Mouse (Mus musculus): ENCODE measurements around the gene Il11.
"Not testable (repeated sequence)": the region's sequence is repeated elsewhere in the genome, so short reads cannot be mapped to it uniquely, and the experiment has no call there.

The Il11 gene

DNA sequence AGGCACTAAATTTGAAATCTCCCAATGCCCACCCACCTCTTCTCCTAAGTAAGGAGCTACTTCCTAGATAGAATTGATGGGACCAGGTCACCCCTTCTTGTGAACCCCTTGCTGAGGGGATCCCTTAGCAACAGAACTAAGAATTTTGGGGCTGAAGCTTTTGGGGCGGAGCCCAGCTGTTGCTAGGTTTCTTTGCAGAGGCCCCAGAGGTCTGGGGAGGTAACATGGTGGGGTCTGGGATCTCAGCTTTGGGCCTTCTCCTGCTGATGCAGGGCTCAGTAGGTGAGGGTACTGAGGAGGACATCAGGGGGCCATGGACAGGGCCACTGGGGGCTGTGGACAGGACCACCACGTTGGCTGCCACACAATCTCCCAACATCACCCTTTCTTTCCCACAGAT, at the start of gene Il11, which contains the start of gene Tmem190:
Gene Il11 (minus strand): TSS at position 101 of the 400 bp plus-strand sequence.
Gene Tmem190 (plus strand): TSS at position 179 of the 400 bp plus-strand sequence.
- no peak for DNase-seq (ENCODE audit: low spot score)

DNA sequence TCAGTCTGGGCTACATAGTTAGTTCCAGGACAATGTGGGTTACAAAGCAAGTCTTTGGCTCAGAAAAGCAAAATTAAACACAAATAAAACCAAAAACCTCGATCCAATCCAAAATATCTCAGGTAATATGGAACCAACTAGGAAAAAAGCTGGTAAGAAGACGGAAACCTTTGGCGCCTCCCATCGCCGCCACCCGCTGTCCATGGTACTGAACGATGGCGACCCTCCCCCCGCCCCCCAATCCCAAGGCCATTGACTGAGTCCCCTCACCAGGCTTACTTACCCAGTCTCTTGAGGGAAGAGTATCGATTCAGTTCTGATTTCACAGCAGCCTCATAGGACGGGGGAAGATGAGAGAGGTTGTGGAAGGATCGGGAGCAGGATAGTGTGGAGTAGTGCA, 47.8 kb upstream of the Il11 start:
- DNase-seq (ENCODE audit: low spot score), result no peak

DNA sequence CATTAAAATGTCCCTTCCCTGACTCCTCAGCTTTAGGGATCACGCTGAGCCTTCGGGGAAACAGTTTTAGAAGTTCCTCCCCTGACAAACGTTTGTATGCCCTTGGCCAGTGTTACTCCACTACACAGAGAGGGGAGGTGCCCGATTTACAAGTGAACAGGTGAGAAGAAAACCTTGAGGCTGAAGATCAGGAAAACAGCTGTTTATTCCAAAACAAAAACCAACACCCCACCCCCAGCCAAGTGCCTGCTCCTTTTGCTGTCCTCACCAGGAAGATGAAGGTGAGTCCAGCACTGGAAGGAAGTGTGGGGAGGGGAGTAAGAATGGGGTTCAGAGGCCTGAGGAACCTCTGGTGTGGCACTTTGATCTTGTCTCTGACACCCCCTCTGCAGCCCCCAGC, 42.7 kb upstream of the Il11 start:
- DNase-seq (ENCODE audit: low spot score), result no peak

DNA sequence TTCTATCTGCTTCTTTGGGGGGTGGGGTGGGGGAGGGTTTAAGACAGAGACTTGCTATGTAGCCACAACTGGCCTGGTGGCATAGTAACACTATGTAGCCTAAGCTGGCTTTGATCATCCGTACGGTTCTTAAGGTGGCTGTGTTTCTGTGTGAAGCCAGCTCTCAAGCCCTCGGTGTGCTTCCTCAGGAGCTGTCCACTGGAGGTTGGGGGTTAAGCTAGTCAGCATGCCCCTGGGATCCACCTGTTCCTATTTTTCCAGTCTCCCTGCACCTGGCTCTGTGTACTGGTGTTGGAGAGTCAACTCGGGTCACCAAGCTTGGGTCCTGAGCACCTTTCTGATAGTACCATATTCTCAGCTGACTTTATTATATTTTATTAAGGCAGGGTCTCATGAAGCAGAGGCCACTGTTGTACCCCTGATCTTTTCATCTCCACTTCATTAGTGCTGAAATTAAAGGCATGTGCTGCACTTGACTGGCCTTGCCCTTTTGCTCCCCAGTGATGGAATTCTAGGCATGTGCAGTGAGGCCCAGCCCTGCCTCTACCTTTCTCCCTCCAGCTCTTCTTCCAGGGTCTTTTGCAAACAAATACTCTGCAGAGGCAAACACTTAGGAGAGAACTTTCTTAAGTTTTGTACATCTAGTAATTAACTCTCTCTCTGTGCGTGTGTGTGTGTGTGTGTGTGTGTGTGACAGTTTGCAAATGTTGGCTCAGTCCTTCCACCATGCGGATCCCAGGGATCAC, 39.7 kb upstream of the Il11 start:
- no peak for DNase-seq (ENCODE audit: low spot score)

DNA sequence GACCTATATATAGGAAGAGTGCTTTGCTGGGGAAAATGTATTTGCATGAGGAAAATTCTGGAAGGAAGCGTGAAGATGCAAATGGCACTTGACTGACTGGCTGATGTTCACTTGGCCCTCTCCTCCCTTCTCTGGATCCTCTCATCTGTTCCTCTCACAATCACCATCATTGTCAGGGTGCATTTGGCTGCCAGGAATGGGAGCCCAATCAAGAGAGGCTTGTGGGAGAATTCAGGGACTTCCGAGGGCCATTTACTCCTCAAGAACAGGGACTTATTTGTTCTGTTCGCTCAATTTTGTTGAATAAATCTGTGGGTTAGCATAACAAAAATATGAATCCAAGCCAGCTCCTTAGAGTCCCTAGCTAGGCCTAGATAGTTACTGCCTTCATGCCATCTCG, 39.0 kb upstream of the Il11 start:
- DNase-seq (ENCODE audit: low spot score), result no peak

DNA sequence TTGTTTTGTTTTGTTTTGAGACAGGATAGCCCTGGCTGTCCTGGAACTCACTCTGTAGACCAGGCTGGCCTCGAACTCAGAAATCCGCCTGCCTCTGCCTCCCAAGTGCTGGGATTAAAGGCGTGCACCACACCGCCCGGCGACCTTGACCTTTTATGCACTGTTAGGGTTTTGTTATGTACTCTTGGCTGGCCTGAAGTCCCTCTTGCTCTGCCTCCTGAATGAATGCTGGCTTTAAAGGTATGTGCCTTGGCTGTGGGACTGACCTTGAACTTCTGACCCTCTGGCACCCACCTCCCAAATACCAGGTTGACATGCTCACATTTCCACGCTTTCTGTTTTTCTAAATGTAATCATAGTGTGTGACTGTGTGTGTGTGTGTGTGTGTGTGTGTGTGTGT, 38.3 kb upstream of the Il11 start:
- DNase-seq (ENCODE audit: low spot score), result not testable (repeated sequence)

DNA sequence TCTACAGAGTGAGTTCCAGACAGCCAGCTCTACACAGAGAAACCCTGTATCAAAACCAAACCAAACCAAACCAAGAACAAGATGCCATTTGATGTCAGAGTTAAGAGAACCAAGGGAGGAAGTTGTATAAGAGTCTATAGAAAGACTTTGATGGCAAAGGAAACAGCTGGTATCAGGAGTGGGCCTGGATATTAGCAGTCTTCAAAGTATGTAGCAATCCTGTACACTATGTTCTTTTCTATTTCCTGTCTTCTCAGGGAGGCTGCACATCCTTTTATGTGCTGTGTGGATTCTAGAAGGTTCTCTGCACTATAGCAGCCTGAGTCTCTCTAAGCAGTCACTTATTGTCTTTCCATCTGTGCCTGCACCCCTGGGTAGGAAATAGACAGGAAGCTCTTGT, 33.9 kb upstream of the Il11 start:
- DNase-seq (ENCODE audit: low spot score), result no peak

DNA sequence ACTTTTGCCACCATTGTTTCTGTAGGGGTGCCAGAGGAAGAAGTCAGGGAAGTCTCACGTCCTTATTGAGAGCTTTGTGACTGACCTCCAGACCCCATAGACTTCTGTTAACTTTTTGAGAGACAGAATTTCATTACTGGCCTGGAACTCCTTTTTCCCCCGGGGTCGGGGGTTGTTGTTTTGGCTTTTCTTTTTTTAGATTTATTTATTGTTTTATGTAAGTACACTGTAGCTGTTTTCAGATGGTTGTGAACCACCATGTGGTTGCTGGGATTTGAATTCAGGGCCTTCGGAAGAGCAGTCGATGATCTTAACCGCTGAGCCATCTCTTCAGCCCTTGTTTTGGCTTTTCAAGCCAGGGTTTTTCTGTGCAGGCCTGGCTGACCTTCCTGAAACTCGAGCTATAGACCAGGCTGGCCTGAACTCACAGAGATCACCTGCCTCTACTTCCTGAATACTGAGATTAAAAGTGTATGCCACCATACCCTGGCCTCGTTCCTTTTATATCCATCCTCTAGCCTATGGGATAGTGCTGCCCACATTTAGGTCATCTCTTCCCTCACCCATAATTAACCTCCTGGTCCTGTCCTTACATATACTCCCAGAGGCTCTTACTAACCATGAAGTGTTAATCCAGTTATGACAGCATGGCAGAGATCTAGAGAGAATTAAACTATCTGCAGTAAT, 30.6 kb upstream of the Il11 start:
- DNase-seq (ENCODE audit: low spot score), result no peak

DNA sequence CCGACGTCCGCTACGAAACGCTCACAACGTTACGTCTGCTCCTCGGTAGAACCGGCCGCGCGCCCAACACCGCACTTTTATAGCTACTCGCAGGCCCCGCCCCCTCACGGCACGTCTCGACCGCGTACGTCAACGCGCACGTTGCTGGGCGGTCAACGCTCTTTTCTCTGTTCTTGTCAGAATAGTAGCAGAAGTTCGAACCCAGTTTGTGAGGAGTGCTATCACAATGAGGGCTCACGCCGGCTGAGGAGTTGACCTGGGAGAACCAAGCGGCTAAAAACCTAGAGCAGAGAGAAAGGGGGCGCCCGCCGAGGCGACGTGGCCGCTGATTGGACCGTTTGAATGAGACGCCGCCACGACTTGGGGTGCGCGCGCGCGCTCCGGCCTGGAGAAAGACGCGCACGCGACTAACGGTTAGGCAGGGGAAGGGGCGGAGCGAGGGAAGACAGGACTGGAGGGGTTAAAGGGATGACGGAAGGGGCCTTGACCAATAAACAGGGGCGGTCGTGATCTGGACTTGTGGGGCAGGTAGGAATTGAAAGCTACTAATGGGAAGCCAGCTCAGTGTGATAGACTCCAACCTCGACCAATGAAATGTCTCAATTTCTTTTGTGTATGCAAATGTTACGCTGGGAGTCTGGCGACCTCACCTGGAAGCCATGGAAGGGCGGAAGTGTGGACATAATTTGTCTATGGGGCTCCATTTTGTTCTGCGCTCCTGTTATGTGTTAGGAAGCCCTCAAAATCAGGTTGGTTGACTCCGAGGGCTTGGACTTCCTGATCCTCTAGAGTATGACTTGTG, 29.8 kb upstream of the Il11 start, which contains the start of gene Ube2s:
Gene Ube2s (minus strand): TSS at position 288 of the 802 bp plus-strand sequence.
- DNase-seq (ENCODE audit: low spot score), result peak; percentile 99

DNA sequence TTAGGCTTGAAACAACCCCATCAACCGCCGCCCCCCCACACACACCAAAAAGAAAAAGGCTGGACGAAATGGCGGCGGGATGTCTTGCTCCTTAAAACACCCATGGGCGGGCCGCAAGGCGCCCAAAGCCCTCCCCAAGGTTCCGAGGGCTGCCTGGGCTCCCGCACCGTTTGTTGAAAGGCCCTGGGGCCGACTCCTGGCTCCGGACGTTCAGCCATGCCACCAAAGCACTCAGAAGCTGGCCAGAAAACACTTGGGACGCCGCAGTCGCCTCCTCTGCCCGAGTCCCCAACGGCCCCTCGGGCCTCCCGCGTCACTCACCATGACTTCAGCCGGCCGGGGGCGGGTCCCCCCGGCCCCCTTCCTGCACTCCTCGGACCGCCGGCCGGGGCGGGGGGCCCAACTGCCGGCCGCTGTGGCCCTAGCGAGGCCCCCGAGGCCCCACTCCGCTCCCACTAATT, 29.2 kb upstream of the Il11 start:
- no peak for DNase-seq (ENCODE audit: low spot score)

DNA sequence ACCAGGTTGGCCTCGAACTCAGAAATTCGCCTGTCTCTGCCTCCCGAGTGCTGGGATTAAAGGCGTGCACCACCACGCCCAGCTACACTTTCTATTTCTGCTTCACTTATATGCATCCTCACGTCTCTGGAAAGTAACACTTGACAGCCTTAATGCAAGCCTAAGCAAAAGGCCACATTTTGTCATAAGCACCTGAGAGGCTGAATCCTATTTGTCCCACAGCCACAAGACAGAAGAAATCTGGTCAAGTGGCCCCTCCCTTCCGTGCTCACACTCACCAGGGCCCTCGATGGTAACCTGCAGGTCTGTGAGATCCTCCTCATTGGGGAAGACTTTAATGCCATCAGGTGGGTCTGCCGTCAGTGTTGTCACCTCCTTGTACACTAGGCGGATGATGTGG, 28.5 kb upstream of the Il11 start:
- DNase-seq (ENCODE audit: low spot score), result not testable (repeated sequence)

DNA sequence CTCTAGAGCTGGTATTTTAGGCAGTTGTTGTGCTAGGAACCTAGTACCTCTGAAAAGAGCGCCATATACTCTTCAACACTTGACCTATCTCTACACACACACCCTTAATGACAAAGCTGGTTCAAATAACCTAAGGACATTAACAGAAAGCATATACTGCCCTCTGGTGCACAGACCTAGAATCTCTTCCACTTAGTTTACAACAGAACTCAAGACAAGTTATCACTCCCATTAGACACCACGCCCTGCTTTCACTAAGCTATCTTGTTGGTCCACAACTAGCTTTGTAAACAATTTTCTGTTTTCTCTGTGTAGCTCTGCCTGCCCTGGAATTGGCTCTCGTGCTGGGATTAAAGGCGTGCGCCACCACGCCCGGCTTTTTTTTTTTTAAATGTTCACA, 24.1 kb upstream of the Il11 start:
- DNase-seq (ENCODE audit: low spot score), result no peak

DNA sequence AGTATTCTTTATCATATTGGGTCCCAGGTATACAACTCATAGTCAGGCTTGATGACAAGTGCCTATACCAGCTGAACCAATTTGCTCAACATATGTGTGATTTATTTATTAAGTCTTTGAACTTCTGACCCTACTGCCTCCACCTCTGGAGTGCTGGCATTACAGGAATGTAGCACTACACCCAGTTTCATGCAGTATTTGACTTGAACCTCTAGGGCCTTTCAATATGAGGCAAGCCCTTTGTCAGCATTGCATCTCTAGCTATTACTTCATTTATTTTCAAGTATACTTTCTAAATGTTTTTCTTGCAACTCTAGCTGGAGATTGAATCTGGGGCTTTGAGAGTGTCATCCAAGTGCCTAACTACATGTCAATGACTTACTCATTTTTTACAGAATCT, 19.6 kb upstream of the Il11 start:
- no peak for DNase-seq (ENCODE audit: low spot score)

DNA sequence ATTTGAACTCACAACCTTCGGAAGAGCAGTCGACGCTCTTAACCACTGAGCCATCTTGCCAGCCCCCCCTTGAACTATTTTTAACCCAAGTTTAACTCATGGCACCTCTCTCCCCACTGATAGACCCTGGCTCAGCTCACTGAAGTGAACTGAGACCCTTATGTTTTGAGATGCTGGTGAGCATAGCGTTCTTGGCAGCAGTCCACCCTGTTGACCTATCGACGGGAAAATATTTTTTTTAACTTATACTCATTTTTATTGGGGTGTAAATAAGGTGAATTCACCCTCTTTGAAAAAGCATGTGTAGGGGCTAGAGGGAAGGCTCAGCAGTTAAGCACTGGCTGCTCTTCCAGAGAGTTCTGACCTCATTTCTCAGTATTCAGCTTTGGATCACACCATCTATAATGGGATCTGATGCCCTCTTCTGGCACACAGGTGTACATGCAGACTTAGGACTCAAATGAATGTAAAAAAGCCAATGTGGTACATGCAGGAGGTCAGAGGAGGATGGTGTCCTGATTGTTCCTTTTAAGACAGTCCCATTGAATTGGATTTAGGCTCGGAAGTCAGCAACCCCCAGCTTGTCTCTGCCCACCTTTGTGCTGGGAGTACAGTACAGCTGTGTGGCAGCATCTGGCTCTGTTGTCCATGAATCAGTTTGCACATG, 13.2 kb upstream of the Il11 start:
- no peak for DNase-seq (ENCODE audit: low spot score)

DNA sequence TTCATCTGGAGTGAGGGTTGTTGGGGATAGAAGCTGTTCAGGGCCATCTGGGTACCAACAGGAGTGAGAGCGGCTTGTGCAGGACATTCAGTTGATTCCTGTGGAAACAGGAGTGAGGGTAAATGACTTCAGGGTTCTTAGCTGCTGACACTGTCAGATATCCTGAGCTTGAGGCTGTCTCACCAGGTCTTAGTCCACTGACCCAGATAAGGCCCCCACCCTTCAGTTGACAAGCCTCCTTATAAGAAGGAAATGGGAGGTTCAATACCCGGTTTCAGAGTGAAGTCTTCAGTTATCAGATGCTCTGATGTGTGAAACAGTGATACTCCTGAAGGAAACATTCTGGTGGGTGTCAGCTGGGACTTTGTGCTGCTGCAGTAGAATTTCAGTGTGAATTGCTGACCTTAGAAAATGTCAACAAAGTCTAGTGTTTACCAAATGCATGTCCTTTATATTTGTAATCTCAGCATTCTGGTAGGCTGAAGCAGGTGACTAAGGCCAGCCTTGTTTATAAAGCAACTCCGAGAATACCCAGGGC, 12.0 kb upstream of the Il11 start:
- no peak for DNase-seq (ENCODE audit: low spot score)

DNA sequence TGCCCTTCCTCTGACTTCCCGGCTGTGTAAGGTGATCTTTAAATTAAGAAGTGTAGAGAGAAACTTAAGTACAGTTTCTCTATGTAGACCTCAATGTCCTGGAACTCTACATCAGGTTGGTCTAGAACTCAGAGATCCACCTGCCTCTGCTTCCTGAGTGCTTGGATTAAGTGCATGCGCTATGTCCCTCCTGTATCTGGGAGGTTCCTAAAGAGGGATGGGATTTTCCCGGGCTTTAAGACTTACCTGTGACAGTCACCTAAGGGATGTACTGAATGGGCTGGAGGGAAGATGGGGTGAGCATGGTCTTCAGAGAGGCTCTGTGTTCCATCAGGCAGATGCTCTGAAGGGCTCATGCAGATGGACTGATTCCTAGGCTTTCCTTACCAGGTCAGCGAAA, 11.0 kb upstream of the Il11 start:
- no peak for DNase-seq (ENCODE audit: low spot score)

DNA sequence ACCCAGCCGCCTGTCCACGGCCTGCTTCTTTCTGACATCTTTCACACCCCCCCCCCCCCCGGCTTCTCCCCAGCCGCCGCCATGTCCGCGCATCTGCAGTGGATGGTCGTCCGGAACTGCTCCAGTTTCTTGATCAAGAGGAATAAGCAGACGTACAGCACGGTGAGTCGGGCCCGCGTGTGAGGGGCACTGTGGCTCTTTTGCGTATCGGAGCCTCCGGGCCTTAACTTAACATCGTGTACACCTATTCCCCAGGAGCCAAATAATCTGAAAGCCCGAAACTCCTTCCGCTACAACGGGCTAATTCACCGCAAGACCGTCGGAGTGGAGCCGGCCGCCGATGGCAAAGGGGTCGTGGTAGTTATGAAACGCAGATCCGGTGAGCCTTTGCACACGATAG, 10.6 kb upstream of the Il11 start:
- not testable (repeated sequence) for DNase-seq (ENCODE audit: low spot score)

DNA sequence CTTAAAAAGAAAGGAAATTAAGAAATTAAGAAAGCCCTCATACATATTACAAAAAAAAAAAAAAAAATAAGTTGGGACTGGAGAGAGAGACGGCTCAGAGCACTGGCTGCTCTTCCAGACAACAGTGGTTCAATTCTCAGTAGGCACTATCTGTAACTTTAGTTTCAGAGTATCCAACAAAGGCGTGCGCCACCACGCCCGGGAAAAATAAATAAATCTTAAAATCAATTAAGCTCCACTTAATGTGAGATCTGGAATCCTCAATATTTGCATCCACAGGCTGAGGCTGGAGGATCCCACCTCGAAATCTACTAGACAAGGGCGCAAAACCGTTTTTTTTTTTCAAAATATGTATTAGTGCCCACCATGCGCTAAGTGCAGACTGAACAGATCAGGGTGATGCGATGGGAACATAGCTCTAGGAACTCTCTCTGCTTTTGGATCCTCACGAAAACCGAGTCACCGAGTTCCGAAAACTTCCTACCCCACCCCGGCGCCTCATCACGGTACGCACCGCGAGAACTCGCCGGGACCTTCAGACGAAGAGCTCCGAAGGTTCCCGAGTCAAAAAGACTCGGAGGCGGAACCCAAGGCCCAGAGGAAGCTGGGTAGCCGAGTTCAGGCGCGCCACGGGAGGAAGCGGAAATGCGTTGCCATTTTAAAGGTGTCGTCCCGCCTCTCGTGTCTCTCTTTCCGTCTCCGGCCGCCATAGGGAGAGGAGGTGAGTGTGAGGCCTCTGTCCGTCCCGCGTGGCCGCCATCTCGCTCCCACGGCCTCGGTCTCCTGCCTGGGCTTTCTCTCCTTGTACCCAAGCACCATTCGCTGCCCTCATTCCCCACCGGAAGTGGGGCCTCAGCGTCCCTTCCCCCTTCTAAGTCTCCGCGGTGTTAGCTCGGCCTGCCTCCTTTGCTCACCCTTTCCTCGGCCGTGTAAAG, 9.9 kb upstream of the Il11 start, which contains the start of gene Rpl28:
Gene Rpl28 (plus strand): TSS at position 597 of the 935 bp plus-strand sequence.
- peak; percentile 94 for DNase-seq (ENCODE audit: low spot score)

DNA sequence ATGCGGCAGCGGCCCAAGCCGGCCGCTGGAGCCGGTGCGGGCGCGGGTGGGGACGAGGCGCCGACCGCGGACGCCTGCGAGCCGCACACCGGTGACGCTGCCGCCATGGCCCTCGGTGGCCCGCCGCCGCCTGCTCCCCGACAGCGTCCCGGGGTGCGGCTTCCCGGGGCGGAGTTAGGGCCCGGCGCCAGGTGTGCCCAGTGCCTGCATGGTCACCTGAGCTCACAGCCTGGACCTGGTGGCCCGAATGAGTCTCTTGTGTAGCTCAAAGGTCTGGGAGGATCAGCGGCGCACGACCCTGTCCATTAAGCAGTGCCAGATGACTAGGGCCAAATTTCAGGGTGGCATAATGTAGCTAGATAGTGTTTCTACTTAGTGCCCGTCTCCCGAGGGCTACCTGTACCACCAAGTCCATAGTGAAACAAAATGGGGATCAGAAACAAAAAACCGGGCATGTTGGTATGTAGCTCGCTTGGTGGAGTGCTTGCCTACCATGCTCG, 6.8 kb upstream of the Il11 start, which contains the start of gene Tmem238:
Gene Tmem238 (minus strand): TSS at position 221 of the 500 bp plus-strand sequence.
- DNase-seq (ENCODE audit: low spot score), result peak; percentile 20

Data from ovary, adult 18-20 months (tissue).